Comparison of ENCODE assay signal across 23 mouse cellular contexts in the genomic region with DNA sequence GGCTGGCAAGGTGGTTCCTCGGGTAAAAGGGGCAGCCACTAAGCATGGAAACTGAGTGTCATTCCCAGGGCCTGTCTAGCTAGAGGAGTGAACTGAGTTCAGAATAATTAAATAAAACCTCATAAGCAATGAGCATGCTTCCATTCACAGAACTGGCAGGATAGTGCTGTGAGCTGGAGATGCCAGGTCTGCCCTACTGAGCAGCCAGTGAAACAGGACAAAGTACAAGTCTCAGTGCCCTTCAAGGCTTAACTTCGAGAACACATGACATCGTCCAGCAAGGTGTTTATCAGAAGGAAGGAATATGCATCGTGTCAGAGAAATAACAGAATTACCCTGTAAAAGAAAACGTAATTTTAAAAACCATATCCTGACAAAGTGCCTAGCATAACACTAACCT. TPM values are rescaled to one million over a fixed set of nuclear protein-coding genes. Genes with fewer than 3 reads are reported as not detected.
"Had no signal": no experiment of that assay in that cellular context is flagged by ENCODE, and none has a peak within 500 bp of the region (broad histone marks: within the 10 kb centered on the region; RNA-seq: fewer than 3 reads in every experiment).

No protein-coding gene starts in this region.

- H3K36me3 ChIP-seq: lung, embryonic 15.5 days; midbrain, embryonic 15.5 days; stomach, embryonic 15.5 days had no signal

- ATAC-seq: liver, postnatal 0 days; lung, postnatal 0 days; midbrain, embryonic 13.5 days; midbrain, embryonic 15.5 days had no signal

- H3K9ac ChIP-seq: liver, postnatal 0 days; lung, embryonic 15.5 days; midbrain, embryonic 13.5 days; midbrain, embryonic 15.5 days; neural tube, embryonic 12.5 days; stomach, embryonic 15.5 days had no signal

- H3K27me3 ChIP-seq: lung, embryonic 15.5 days; midbrain, embryonic 13.5 days; midbrain, embryonic 15.5 days; neural tube, embryonic 12.5 days; stomach, embryonic 15.5 days had no signal

- H3K4me2 ChIP-seq: lung, embryonic 15.5 days; midbrain, embryonic 11.5 days; midbrain, embryonic 13.5 days; midbrain, embryonic 15.5 days; neural tube, embryonic 12.5 days; stomach, embryonic 15.5 days had no signal

- H3K27ac ChIP-seq: lung, embryonic 15.5 days; macrophage; midbrain, embryonic 13.5 days; midbrain, embryonic 15.5 days; neural tube, embryonic 12.5 days; stomach, embryonic 15.5 days; stomach, postnatal 0 days had no signal

- H3K9me3 ChIP-seq: lung, embryonic 15.5 days; megakaryocyte, embryonic 14.5 days; midbrain, embryonic 13.5 days; midbrain, embryonic 15.5 days; neural tube, embryonic 12.5 days; stomach, embryonic 15.5 days had no signal

- H3K4me3 ChIP-seq: lung, embryonic 15.5 days; megakaryocyte, embryonic 14.5 days; midbrain, embryonic 13.5 days; midbrain, embryonic 15.5 days; neural tube, embryonic 12.5 days; stomach, embryonic 15.5 days had no signal

- DNase-seq: liver, postnatal 0 days; lung, adult 2 months; lung, postnatal 14 days; lung, postnatal 36 days; right cerebral cortex, postnatal 14 days; thymus, adult 2 months; thymus, postnatal 25 days; thymus, postnatal 4 days had no signal

RNA-seq across cellular contexts. Expression of gene Gja10, which starts 29.0 kb away (rescaled TPM):
- total RNA-seq: midbrain, postnatal 0 days; monocyte, adult 5-6 weeks; neutrophil, adult 5-6 weeks had no signal
- polyA plus RNA-seq: lung, adult 2 months; lung, embryonic 15.5 days; lung, postnatal 0 days; macrophage; midbrain, embryonic 13.5 days; midbrain, embryonic 15.5 days; midbrain, postnatal 0 days; neural tube, embryonic 14.5 days; stomach, embryonic 15.5 days; stomach, postnatal 0 days; urinary bladder, adult 2 months had no signal
